Mouse (Mus musculus): ENCODE results near the gene Fuz.

GRCm38 (mm10) chr7:44886964-44887363 is 8.9 kb upstream of the Fuz start:
- TF ChIP-seq CTCF (IDR thresholded peaks at IDR 0.05; ENCODE audit: extremely low read depth, insufficient read depth, low read length), result no peak
- TF ChIP-seq POLR2A (IDR thresholded peaks at IDR 0.05; ENCODE audit: extremely low read depth, insufficient read depth, low read length), result no peak

Data from cortical plate, adult 2 months (tissue).